Mouse (Mus musculus): ENCODE results near the gene Angptl4.
"Not testable (repeated sequence)": the region's sequence is repeated elsewhere in the genome, so short reads cannot be mapped to it uniquely, and the experiment has no call there.

Angptl4 gene

DNA sequence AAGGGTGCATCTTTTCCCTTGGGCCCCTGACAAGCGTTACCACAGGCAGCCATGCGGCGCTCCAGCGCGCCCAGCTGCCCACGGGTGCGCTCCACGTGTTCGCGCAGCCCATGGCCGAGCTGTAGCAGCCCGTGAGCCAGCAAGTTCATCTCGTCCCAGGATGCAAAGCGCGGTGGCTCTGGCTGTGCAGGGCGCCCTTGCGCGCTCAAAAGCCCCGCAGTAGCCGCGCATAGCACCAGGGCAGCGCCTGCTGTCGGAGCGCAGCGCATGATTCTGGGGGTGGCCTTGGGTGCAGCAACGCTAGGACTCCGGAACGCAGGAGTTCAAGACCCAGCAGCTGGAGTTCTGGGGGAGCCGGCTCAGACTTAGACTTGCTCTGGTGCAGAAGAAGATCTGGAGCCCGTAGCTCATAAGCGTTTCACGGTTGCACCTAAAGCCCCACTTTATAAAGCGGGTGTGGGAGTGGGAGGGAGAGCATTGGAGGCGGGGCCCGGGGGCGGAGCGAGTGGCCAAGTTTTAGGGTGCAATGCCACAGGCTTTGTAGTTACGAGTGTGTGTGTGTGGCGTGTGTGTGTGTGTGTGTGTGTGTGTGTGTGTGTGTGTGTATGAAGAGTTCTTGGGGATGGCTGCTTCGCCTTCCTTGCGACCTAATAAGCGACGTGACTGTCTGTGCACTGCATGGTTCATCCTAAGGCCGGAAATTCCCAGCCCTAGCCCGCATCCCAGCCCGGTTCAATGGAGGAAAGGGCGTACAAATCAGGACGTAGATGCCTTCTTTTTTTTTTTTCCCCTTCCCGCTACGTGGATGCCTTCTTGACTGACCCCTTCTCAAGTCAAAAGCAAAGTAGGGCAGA is at the start of gene Angptl4:
Gene Angptl4 (minus strand): TSS at position 707 of the 854 bp plus-strand sequence.
- DNase-seq (ENCODE audit: low spot score in 2 of 2) = peak; percentile 34 to 53

DNA sequence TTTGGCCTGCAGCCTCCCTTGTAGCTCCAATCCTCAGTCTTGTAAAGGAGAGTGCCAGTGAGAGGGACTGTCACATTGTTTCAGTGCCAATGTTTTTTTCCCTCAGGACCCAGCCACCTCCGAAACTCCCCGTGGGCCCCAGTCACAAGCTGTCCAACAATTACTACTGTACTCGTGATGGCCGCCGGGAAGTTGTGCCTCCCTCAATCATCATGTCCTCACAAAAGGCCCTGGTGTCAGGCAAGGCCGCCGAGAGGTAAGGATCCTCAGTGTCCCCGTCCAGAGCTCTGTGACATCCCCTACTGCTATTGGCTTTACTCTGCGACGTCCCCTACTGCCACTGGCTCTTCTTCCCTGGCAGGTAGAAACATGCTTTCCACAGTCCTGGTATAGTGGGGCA is 47.9 kb upstream of the Angptl4 start:
- no peak for DNase-seq (ENCODE audit: low spot score in 2 of 2)

DNA sequence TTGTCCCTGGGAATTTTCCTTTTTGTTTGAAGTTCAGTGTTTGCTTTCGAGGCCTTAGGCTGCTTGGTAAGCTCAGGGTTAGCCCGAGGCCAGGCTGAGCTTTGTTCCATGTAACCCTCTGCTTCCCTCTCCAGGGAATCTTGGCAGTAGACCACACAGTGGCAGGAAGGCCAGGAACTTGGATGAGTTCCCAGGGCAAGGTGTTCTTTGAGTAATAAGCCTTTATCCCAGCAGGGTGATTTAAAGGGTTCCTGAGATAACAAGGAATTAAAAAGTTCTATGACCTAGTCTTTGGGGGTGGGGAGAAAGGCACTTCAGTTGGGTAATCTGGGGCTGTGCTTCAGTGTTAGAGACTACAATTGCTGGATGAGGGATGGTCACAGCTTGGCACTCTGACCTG is 47.3 kb upstream of the Angptl4 start:
- DNase-seq (ENCODE audit: low spot score in 2 of 2) = no peak

GRCm38 (mm10) chr17:33826850-33827249 is 45.2 kb upstream of the Angptl4 start:
- peak; percentile 75 to 79 for DNase-seq (ENCODE audit: low spot score in 2 of 2)

DNA sequence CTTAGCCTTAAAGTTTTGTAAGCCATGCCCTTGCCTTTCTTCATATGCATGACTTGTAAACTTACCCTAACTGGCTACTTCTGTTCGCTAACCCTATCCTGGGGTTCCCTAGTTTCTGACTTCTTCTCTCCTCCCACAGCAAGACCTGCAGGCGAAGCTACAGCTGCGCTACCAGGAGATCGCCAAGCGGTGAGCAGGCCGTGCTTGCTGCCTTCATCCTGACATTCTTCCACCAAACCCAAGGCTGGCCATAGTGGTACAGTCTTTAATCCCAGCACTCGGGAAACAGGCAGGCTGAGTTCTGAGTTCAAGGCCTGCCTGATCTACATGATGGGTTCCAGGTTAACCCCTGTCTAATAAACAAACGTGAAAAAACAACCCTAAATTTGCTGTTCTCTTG is 43.8 kb upstream of the Angptl4 start:
- no peak for DNase-seq (ENCODE audit: low spot score in 2 of 2)

- DNase-seq (ENCODE audit: low spot score in 2 of 2) = not testable (repeated sequence)
Observed at GRCm38 (mm10) chr17:33824997-33825330, 43.3 kb upstream of the Angptl4 start.

- peak; percentile 99 for DNase-seq (ENCODE audit: low spot score in 2 of 2)
Observed at GRCm38 (mm10) chr17:33824084-33824996, 42.7 kb upstream of the Angptl4 start, which contains the start of the genes Rps28 and Ndufa7. Gene Rps28 (minus strand): TSS chr17:33824562. Gene Ndufa7 (plus strand): TSS chr17:33824572.

DNA sequence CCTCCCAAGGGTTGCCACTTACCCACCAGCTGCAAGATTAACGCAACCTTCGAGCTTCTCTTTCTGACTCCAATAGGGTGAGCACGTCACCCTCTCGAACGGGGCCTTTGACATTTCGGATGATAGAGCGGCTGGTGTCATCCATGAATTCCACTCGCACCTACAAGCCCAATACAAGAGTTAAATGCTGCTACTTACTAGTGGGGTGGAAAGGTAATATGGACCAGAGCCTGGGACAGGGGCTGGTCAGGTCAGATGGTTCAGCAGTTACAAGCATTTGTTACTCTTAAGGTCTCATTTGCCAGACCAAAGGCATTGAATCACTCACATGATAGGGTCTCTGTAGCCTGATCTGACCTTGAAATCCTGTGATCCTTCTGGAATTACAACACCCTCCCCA is 41.5 kb upstream of the Angptl4 start:
- not testable (repeated sequence) for DNase-seq (ENCODE audit: low spot score in 2 of 2)

DNA sequence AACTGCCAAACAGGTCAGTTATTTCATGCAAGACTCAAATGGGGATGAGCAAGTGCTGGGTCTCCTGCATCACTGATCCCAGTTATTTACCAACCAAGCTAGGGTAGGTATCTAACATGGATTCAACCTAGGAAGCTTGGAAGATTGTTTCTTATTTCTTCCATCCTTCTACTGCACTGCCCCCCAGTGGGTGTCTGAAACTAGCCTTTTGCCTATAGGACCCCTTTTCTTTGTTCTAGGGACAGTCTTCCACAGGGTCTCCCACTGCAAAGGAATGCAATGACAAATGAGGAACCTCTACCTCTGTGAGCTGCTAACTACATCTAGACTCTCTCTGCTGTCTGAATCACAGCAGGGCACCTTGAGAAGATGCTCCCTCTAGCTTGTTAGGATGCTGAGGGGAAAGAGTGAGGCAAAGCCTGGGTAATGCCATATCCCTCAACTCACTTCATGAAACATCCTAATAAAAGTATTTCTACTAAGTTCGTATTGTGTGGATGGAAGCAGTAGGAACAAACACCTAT is 40.9 kb upstream of the Angptl4 start:
- DNase-seq (ENCODE audit: low spot score in 2 of 2) = no peak

DNA sequence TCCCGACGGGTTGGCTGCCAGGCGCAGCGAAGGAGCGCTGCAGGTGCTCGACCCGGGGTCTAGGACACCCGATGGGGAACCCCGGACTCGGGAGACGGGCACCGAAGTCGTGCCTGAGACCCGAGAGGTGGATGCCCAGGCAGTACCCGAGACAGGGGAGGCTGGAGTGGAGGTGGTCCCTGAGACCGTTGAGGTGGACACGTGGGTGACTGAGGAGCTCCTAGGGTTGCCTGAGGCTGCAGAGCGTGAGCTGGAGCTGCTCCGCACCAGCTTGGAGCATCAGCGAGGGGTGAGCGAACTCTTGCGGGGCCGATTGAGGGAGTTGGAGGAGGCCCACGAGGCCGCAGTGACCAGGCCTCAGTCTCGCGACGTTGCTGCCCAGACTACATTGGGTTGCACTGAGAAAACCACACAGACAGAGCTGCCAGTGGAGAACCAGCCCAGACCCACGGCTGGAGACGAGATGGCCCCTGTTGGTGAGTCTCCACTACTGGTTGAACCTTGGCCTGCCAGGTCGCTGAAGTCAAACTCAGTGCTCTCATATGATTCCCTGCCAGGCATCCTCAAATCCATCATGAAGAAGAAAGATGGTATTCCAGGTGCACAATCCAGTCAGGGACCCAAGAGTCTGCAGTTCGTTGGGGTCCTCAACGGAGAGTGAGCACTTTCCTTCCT is 36.5 kb upstream of the Angptl4 start:
- DNase-seq (ENCODE audit: low spot score in 2 of 2) = no peak

DNA sequence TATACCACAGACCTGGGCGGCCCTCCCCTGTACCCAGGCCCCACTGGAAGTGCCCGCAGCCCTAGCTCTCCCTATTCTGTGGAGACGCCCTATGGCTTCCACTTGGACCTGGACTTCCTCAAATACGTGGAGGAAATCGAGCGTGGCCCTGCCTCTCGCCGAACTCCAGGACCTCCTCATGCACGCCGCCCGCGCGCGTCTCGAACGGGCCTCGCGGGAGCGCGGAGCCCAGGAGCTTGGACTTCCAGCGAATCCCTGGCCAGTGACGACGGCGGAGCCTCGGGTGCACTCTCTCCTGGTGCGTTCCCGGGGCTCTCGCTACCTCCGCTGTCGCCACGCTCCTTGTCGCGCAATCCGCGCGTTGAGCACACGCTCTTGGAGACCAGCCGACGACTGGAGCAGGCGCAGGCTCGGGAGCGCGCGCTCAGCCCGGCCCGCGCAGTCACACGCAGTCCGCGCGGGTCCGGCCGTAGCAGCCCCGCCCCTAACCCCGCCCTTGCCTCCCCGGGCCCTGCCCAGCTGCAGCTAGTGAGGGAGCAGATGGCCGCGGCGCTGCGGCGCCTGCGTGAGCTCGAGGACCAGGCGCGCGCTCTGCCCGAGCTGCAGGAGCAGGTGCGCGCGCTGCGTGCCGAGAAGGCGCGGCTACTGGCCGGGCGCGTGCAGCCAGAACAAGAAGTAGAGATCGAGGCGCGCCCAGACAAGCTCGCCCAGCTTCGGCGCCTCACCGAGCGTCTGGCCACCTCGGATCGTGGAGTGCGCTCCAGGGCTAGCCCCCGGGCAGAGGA is 35.7 kb upstream of the Angptl4 start:
- peak; percentile 87 to 91 for DNase-seq (ENCODE audit: low spot score in 2 of 2)

DNA sequence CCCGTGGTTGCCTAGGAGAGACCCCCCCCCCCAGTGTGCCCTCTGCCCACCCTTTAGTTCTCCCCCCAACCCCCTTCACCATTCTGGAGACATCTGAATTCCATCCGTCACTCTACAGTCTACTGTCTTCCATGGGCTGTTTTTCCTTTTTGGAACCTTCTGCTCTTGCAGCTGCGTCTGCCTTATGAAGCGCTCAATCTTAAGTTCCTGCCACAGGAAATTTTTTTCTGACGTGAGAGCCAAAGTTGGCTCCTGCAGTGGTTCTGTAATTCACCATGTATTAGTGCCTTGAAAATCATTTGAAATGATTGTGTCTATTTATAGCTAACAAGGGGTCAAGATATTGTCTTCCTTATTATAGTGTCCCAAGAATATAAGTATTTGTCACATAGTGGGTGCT is 35.0 kb upstream of the Angptl4 start:
- DNase-seq (ENCODE audit: low spot score in 2 of 2) = no peak

DNA sequence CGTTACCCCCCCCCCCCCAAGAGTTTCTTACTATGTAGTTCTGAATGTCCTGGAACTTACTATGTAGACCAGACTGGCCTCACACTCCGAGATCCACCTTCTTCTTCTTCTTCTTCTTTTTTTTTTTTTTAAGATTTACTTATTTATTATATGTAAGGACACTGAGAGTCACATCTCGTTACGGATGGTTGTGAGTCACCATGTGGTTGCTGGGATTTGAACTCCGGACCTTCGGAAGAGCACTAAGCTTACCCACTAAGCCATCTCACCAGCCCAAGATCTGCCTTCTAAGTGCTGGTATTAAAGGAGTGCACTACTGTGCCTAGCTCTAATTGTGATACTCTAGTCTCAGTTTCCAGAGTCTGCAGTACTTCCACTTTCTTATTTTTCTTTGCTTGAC is 33.8 kb upstream of the Angptl4 start:
- no peak for DNase-seq (ENCODE audit: low spot score in 2 of 2)

DNA sequence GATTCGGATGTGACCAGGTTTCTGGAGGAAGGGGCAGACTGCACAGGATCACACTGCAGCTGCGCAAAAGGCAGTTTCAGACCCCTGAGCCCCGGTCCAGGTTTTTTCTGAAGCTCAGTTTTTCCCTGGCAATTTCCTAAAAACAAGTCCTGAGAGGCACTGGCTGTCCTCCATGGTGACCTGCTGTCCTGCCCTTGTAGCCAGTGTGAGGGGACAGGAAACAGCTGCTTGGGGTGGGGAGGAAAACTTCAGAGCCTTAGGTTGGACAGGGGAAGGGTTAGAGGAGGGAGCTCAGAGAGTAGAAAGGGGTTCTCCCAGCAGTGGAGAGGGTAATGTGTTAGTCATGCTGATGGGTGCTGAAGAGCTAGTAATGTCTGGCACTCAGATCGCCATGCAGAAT is 31.4 kb upstream of the Angptl4 start:
- DNase-seq (ENCODE audit: low spot score in 2 of 2) = no peak

GRCm38 (mm10) chr17:33812475-33812874 is 30.8 kb upstream of the Angptl4 start:
- no peak for DNase-seq (ENCODE audit: low spot score in 2 of 2)

DNA sequence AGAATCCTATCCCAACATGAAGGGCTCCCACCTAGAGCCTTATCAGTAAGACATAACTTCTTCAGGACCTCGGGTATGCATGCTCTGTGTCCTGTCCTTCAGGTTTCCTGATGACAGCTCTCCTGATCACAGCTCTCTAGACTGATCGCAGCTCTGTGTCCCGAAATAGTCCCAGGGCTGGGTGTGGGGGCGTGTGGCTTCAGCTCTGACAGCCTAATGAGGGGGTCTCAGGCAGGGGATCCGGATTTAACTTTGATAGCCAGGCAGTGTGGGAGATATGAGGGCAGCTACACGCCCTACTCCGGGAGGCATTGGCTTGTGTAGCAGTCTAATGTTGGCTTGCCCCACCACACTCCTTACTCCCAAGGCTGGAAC is 29.5 kb upstream of the Angptl4 start:
- DNase-seq (ENCODE audit: low spot score in 2 of 2) = no peak

- peak; percentile 95 to 97 for DNase-seq (ENCODE audit: low spot score in 2 of 2)
Observed at GRCm38 (mm10) chr17:33810334-33811141, 28.9 kb upstream of the Angptl4 start, which contains the start of gene Kank3. Gene Kank3 (plus strand): TSS chr17:33810519.

- DNase-seq (ENCODE audit: low spot score in 2 of 2) = no peak
Observed at GRCm38 (mm10) chr17:33808192-33808591, 26.6 kb upstream of the Angptl4 start.

- no peak for DNase-seq (ENCODE audit: low spot score in 2 of 2)
Observed at GRCm38 (mm10) chr17:33807181-33807888, 25.7 kb upstream of the Angptl4 start.

All from right cerebral cortex, adult 2 months (tissue).